Mouse (Mus musculus) C2C12 (cell line): ENCODE measurements around the gene Elovl6.

ENCODE experiments used
- CTCF ChIP-seq: IDR thresholded peaks from one replicate; pipeline ENCODE4 v1.5.1; 2011; ENCODE audit not compliant: control insufficient read depth, insufficient read depth, insufficient read length
- MAX ChIP-seq: IDR thresholded peaks from one replicate; pipeline ENCODE4 v1.6.1; 2011; ENCODE audit warnings: mild to moderate bottlenecking, control low read depth
- MYOD1 ChIP-seq: IDR thresholded peaks from one replicate; pipeline ENCODE4 v1.6.1; 2011; ENCODE audit warnings: low read depth; ENCODE audit not compliant: control insufficient read depth, insufficient read length
- MYOG ChIP-seq: IDR thresholded peaks from one replicate; pipeline ENCODE4 v1.6.1; 2011; ENCODE audit not compliant: control insufficient read depth, insufficient read length; ENCODE audit errors: extremely low read depth

DNA sequence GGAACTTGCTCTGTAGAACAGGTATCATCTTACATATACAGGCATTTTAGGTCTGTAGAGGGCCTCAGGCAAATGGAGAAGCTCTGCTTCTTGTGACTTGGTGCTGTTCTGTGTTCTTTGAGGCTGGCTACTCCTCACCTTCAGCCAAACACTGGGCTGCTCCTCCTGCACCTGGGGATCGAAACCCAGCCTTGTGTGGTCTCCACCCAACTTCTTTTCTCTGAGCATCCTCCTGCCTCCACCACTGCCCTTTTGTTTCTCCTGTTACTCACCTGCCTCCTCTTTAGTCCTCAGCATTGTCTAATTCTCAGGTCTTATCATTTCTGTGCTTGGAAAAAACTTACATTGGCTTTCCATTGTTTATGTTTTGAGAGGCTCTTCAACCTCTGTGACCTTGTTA is 12.1 kb downstream of the Elovl6 start:
- TF ChIP-seq MYOG (no peak), MAX (no peak), CTCF (no peak), MYOD1 (no peak)
